Mouse (Mus musculus): Measurements from ENCODE around the gene Emc4.

DNA sequence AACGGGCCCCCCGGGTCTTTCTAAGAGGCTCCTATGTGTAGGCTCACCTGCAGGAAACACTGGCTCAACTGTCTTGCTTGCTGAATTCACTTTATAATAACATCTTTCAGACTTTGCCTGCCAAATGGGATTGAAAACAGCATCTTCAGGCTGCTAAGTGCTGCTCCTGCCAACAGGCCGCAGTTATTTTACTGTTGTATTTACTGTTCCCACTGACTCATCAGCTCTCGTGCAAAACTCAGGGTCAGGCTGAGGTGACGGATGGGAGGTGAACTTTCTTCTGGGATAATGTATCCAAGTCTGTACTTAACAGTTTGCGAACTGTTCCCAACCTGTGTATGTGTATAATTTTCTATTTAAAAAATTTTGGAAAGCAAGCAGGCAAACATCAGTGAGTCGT, 48.9 kb downstream of the Emc4 start:
- TF ChIP-seq POLR2A (IDR thresholded peaks at IDR 0.05; ENCODE audit: control insufficient read depth in 1 of 2, insufficient read depth in 1 of 2, low read depth in 1 of 2, low read length in 2 of 2, poor library complexity in 1 of 2): no peak
- no peak for TF ChIP-seq TBP (IDR thresholded peaks at IDR 0.05; ENCODE audit: low read depth, low read length)
- TF ChIP-seq MYB (IDR thresholded peaks at IDR 0.05; ENCODE audit: low read depth, low read length): no peak
